Mouse (Mus musculus) kidney, postnatal 36 days (tissue): ENCODE data around the gene Nrp2.

Source experiments
- DNase-seq, 2 experiments: peaks; one replicate each; pipeline ENCODE4 v3.0.0; 2021 to 2022; ENCODE audit warnings: mixed read lengths in 2 of 2

The Nrp2 gene

DNA sequence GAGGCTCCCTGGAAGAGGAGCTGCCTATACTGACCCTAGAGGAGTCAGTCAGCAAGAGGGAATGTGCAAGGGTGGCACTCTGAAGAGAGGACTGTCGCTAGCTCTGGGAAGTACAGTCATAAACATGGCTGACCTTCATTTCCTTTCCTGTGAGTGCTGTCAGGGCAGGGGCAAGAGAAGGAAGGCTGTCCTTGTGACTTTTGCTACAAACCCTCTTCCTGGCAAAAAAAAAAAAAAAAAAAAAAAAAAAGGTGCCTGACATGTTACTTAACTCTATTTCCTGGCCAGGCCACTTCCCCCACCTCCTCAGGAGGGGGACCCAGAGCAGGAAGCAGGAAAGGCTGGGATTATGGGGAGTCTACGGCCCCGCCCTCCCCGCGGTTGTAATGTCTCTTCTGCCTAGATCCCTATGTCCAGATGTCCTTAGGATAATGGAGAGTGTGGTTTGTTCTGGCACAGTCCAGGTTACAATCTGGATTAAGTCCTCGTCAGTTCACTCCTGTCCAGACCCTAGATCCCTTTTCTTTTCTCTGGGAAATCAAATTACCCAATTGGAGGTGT, 21.5 kb downstream of the Nrp2 start:
- DNase-seq: peak; percentile 78 to 82

DNA sequence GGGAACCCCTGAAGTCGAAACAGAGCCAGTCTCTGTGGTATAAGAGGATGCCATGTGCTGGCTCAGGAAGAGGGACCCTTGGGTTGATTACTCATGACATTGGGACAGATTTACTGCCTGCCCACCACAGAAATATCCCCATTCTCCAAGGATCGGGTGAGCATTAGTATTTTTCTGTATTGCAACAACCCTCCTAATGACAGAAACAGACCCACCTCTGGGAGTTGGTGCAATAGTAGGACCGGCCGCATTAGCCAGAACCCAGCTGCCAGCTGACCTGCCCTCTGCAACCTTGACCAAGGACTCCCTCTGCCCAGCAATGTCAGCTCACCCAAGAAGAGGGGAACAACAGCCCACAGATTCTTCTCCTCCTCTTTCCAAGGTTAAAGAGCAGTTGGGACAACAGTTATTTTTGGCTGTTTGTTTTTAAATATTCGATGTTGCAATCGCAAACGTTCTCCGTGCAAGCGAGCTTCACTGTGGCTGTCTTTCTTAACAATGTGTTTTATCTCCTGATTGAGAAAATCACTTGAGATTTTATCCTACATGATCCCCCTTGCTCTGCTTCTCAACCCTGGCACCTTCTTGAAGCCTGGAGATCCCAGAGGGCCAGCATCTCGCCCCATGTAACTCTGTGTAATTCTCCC, 22.1 kb downstream of the Nrp2 start:
- DNase-seq: no peak

DNA sequence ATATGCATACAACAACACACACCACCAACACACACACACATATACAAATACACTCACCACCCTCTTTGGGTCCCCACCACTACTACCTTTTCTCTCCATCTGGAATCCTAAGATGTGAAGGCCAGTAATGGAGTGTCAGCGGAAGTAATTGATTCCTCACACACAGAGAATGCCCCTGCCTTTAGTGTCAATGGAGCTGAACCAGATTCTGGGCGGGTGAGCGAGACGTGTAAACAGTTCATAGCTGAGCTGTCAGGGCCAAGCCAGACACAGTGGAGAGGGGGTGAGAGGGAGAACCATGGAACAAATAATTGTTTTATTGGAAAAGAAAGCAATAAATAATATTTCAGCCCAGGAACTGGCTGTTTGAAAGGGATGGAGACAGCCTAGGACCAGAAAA, 24.1 kb downstream of the Nrp2 start:
- DNase-seq: no peak

DNA sequence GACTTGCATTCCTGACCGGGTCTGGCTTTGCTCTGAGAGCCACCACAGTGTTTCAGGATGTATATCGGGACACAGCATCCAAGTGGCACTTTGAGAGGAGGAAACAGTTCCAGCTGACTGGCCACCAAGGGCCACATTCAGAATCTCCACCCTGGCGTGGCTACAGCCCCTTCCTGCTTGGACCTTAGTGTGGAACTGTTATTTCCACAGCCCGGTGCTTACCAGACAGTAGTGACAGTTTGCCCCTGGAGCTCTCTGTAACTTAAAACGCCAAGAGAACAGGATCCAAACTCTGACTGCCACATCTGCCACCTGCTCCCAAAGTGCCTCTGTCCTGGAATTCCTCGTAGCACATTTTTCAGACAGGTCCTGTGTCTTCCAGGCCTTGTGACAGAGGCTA, 25.3 kb downstream of the Nrp2 start:
- DNase-seq: no peak

DNA sequence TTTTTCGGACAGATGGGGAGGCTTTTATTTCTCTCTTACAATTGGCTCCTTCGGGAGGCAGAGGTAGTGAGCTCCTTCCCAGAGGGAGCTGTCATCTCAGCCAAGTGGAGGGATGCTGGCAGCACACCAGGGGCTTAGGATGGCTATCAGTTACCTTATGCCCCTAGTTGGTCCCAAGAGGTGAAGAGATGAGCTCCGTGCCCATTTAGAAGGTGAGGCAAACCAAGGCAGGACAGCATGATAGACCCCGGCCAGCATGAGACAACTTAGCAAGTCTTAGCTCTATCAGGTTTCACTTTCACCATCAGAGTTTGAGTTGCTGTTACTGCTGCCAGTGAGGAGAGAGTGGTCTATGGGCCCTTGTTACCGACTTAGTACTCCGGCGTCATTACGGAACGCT, 25.8 kb downstream of the Nrp2 start:
- DNase-seq: no peak

DNA sequence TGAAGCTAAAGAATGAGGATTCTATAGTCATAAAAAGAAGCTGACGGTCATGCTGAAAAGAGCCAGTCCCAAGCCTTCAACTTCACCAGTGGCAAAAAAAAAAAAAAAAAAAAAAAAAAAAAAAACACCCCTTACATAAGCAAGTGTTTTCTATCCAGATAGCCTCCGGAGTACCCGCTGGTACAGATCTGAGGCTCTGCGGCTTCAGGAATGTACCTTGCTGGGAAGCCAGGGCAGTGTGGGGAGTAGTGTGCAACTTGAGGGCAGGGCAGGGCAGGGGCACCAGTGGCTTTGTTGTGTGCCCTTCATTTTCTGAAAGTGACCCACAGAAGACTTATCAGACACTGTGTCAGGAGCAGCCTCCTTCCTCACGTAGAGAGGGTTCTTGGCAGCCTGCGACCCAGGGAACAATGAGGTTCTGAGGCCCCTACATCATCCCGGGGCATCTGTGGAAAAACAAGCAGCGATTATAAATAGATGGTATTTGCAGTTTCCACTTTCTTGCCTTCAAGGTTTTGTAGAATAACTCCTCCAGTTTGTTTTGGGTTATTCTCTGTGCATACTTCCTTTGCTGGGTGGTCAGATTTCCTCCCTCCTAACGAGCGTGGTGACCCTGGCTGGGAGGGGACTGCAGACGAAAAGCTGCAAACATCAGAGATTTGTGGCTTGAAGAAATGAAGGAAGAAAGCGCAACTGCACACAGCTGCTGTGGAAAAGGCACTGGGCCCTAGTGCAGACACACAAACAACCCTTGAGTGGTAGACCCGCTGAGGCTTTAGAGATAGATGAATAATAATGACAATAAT, 26.5 kb downstream of the Nrp2 start:
- no peak for DNase-seq

DNA sequence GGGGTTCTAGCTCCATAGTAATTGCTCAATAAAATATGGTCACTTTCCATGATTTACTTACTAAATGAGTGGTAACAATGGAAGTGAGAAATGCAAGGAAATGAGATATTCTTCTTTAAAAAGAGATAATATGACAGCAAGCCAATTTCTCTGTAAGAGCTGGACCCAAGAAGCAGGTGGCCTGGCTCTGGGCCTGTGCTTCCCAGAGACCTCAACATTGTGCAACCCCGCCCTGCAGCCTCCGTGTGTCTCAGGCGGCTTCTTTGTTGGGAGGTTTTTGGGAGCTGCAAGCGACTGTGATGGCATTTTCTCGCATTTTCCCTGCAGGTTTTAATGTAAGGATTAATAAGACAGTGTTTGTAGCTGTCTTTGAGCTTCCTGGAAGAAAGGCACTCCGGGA, 29.0 kb downstream of the Nrp2 start:
- DNase-seq: no peak

DNA sequence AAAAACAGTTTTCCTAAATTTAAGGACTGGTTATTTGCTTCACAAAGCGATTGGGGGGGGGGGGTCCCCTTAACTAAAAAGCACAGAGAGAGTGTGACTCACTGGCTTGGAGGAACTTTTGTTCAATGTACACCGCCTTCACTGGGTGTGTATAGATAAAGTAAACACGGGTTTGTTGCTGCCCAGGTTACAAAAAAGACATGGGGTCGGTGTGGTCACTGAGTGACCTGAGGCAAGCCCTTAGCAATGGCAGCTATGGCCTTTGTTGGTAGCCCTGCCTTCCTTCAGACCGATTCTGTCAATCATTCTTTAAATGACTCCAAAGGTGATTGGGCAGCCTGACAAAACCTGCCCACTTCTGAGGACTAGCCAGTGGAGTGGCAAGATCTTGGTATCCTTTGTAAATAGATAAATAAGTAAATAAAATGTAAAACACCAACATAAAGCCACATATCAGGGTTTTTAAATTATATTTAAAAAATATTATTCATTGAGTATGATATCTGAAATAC, 31.4 kb downstream of the Nrp2 start:
- DNase-seq: peak in 1 of 2 experiments; percentile 74

DNA sequence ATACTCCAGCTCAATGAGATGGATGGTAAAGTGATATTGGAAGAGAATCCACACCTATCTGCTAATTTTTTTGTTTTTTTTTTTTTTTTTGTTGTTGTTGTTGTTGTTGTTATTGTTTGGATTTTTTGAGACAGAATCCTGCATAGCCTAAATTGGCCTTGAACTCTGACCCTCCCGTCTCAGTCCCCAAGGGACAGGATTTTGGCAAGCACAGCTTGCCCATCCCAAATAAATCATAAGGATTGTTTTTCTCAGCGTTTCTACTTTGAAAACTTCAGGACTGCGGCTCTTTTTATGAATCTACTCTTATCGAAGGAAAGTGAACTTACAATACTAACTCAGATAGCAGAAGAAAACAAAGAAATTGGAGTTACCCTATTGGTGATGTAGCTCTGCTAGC, 31.9 kb downstream of the Nrp2 start:
- peak in 1 of 2 experiments; percentile 62 for DNase-seq

DNA sequence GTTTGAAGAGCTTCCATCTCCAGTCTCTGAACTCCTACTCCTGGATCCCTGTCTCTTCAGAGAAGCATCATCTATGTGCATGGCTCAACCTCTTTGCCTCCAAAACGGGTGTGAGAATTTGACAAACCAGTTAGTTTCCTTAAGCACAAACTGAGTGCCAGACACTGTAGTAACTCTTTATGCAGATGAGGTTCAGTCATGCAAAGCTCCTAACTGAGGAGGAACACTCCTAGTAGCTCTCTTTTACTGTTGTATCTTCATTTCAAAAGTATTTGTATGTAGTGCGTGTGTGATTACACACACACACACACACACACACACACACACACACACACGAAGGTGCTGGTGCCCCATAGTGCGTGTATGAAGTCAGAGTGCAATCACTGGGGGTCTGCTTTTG, 32.8 kb downstream of the Nrp2 start:
- no peak for DNase-seq

DNA sequence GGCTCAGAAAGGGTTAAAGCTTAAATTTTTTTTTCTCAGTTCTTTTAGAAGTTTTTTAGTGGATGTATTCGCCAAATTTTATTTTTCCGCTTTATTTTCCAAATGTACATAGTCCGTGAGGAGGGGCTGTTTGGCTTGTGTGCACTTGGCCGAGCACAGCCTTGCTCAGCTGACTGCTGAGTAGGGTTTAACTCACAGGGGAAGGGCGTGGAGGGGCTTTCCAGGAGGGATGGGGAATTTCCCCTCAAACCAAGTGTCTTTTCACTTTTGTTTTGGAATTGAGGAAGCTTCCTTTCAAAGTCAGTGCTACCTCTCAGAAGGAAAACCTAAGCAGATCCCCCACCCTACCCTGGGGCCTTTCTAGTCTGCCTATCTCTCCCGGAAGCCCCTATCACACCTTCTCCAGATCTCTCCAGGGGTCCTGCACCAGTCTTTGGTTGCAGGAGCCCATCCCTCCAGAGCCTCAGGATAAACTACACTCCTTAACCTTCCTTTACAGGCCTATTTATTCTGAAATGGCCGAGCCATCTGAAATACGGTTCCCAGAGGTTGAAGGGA, 33.4 kb downstream of the Nrp2 start:
- DNase-seq: no peak

DNA sequence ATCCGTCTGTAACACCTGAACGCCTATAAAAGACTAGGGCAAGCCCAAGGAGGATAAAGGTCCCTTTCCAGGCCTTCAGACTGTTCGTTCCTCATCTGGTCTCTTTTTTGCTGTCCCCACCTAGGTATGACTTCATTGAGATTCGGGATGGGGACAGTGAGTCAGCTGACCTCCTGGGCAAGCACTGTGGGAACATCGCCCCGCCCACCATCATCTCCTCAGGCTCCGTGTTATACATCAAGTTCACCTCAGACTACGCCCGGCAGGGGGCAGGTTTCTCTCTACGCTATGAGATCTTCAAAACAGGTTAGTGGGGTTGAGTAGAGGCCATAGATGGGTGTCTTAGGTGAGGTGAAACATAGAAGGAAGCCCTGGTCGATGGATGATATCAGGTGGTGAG, 35.1 kb downstream of the Nrp2 start:
- no peak for DNase-seq

DNA sequence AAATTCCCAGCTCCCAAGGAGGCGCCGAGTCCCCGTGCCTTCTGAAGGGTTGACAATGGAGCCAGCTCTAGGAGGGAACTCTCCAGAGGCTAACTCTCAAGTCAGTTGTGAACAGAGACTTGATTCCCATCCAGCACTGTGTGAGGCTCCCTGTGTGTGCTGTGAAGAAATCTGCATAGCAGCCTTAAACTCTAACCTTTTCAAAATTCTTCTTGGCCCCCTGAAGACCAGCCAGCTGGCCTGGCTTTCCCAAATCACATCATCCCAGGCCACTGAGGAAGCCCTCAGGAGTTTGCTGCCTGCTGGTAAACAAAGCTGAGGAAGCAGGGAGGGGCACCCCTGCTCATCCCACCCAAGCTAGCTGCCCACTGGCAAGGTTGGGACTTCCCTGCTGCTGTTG, 39.0 kb downstream of the Nrp2 start:
- peak; percentile 41 to 53 for DNase-seq

DNA sequence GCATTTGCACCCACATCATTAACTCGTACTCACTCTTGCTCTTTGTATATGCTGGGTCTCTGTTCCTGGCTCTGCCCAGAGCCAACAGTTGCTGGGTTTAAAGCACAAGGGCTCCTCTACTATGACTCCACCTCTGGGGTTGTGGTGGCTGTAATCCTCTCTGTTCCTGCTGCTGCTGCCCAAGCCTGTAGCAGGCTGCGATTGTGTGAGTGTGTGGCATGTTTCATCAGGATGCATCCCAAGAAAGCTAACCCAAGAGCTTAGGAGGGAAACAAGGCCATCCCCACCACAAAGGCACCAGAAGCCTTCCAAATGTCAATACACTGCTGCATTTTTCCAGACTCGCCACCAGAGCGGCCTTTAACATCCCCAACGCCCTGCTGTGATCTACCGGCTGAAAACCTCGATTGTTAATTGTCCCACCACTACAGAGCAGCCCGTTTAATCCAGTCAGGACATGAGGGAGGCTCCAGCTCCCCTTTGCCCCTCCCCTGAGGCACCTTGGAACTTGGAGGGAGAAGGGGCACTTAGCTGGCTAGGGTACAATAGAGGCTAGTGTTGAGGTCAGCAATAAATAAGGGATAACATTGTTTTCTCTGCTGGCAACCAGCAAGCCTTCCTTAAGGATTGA, 40.1 kb downstream of the Nrp2 start:
- DNase-seq: no peak

DNA sequence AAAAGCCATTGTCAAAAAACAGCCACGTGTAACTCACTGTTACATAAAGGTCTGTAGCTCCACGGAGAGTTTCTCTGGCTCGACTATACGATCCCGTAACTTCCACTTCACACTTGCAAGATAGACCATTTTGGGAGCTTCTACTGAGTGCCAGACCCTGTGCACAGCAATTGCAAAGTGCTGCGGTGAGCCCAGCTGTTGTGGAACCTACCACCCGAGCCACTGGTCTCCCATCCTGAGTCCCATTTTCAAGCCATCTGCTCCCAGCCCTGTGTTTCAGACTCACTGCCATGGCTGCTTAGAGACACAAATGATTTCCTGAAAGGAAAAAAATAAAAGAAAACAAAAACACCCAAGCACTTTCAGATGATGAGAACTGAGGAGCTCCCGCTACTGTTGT, 42.8 kb downstream of the Nrp2 start:
- no peak for DNase-seq

DNA sequence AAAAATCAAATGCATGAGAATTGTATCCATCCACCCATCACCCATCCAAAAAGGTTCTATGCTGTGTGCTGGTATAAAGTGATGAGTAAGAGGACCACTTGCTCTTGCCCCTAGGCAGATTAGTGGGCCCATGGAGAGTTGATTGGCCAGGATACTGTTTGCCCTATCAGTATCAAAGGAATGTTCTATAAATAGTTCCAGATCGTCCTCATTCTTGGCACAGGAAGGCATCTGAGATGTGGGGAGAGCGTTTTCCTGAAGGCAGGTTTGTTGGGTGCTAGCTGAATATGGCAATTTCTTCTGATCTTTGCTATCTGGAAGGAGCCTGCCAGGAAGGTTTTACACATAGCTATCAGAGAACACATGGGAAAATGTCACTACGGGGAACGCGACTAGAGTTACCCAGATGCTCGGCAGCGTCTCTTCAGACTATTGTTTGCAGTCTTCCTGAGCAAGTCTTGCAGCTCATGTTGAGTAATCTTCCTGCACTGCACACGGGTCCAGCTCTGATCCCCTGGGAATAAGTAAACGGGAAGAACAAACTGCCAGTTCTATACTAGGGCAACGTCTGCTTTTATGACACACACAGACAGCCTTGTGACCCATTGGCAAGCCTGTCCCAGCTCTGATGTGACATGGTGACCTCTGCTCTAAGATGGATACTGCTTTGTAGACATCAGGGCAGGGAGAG, 44.5 kb downstream of the Nrp2 start:
- DNase-seq: peak; percentile 44 to 69

DNA sequence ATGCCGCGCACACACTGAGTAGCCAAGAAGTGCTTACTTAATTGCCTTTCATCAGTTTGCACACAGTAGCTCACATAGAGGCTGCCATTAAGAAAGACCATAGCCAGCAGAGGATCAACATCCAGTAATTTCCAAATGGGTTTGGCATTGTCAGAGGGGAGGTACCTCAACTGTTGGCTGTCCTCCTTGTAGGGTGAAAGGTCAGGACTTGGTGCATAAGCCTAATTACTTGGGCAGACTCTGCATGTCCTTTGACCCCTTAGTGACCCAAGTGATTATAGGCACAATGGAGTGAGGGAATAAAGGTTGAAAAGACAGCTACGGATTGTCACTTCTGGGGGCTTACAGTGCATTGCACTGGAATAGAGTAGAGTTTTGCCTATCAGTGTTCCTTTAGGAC, 45.3 kb downstream of the Nrp2 start:
- DNase-seq: no peak

DNA sequence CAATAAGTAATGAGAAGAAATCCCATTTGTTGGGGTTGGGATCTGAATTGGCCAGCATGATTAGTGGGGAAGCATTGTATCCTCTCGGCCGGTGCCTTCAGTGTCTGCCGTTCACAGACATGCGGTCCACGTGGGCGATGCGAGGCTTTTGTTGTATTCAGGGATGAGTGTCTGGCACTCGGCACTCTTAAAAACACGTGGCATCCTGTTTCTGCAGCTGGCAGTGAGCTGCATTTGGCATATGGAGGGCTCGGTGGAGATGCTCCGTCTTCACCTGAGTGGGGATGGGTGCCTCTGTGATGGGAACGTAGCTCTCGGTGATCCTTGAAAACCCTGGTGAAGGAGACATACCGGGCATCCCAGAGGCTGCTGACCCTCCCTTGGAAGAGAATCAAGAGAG, 46.6 kb downstream of the Nrp2 start:
- no peak for DNase-seq

DNA sequence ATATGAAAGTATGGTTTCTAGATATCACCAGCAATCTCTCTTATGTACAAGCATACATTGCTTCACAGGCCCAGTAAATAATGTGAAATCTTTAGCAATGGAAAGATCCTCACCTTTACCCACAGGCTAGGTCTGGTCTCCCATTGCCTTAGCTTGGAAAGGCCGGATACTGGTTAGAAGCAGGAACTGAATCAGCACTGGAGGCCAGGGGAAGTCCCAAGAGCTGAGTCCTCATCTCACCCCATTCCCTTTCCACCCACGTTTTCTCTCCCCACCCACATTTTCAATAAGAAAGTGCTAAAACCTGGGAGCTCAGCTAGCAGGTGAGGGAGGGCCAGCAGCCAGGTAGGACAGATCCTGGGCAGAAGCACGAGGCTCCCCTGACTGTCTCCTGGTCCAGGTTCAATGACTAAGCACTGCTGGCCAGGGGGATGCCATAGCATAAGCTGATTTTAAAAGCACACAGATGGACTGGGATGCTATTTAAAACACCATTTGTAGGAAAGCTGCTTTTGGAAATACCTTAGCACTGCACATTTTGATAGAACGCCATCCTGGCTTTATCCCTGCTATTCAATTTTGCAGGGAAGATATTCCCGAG, 47.4 kb downstream of the Nrp2 start:
- DNase-seq: no peak

DNA sequence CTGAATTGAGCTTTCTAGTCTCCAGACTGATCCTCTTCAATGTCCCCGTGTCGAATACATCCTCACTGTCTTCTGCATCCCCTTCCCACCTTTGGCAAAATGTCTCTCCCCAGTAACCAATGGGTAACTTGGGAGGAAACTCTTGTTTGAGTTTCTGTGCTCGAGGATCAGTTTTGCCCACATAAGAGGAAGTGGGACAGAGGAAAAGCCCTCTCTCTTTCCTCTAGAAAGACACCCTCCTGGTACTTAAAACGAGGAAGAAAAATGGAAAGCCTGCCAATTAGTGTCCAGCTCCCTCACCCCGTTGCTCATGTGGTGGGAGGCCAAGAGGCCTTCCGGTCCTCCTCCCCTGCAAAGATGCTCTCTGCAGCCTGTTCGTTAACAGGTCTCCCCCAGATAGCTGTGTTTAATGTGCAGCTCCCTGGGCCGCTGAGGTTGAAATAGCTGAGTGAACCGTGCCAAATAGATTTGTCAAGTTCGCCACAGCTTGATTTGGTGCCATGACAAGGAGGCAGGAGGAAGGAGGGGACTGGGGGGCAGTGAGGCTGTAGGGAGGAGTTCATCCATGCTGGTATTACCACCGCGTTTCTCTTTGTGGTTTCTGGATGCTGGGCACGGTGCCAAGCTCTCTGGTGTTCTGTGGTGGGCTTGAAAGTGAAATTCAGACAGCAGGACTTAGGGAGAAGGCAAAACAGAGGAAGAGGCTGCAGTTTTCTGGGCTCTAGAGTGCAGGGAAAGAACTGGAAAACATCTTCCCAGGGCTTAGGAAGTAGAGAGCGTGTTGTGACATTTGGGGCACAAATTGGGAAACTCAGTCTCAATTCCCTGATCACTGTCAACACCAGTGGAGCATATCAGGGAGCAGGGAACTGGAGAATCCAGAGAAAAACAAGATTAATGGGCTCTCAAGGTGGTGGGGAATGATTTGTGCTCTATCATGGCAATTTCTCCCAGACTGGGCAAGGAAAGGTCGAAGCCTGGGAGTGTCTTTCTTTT, 48.2 kb downstream of the Nrp2 start:
- peak in 1 of 2 experiments; percentile 46 for DNase-seq

DNA sequence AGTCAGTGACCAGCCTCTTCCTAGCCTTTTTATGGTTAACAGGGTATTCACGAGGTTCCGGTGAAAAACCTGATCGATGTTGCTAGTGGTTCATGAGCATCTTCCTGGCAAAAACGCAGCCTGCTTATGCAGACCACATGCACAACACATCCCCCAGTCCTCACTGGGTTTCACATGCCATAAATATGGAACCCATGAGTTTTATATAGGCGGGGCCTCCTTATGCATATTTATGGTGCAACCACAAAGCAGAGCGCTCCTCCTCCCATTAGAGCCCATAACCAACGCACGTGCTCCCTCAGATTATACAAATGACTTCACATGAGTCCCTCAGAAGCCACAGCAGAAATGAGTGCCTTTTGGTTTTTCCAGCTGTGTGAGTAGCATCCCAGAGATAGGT, 49.0 kb downstream of the Nrp2 start:
- no peak for DNase-seq
